Mouse (Mus musculus): ENCODE data around the gene Olfr552.
A peak's percentile ranks its signal among the peaks of the same experiment; 100 is the strongest.
"Not testable (repeated sequence)": the region's sequence is repeated elsewhere in the genome, so short reads cannot be mapped to it uniquely, and the experiment has no call there.

Olfr552 gene

DNA sequence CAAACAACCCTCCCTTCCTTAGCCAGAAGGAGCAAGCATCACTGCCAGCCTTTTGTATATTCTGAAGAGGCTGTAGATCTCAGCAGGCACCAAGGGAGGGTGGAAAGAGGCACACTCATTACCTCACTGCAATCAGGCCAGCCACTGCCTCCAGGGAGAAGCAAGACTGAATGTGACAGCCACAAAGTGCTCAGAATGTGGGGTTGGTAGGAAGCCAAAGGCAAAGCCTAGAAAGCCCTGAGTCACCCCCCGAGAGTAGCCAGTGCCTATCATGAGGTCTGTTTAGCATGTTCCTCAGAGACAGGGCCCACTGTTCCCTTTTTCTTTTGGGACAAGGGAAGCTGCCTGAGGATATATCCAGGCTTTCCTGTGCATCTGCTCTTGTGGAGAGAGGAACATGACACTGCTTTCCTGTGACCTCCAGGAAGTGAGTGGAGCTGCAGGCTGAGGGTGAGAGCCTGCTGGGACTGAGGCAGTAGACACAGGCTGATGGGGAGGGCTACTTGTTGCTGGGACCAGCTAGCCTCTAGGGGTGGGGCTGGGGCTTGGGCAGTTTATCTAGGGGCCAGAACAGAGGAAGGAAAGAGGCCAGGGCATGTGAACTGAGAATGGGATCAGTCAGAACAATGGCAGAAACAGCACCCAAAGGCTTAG is at the start of gene Olfr552:
TSS of gene Olfr552 (plus strand) at position 393 of the 654 bp plus-strand sequence.
- no peak for DNase-seq (ENCODE audit: low read depth, low spot score)

DNA sequence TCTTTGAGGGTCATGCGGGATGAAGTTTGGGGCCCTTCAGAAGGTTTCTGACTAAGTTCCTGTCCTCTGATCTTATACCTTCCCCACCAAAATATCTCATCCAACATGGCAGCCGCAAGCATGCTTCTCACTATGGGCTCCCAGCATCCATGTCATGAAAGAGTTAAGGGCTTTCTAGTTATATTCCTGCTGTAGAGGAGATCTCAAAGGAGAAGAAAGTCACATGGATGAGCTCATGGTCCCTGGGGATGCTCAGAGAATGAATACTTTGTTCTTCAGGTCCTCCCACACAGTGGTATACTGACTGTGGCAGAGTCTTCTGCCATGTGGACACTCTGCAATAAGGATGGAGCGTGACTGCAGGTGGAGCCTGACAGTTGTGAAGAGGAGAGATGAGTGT is 48.0 kb upstream of the Olfr552 start, which contains the start of gene Olfr549:
TSS of gene Olfr549 (plus strand) at position 301 of the 400 bp plus-strand sequence.
- DNase-seq (ENCODE audit: low read depth, low spot score), result no peak

DNA sequence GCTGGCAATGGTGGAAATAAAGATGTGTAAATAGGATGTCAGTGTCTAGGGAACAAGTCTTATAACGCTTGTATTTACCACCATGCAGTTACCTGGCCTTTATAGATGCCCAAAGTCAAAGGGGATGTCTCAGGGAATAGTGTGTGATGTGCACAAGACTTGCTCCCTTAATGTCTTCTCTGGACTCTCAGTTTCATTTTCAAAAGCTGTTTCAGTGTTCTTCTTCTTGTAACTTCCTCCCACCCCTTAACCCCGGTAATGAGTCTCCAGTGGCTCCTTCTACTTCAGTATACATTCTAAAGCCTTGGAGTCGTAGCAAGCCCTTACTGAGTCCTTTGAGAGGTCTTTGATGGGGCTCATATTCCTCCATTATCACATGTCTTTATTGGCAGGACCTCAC is 44.3 kb upstream of the Olfr552 start:
- DNase-seq (ENCODE audit: low read depth, low spot score), result peak; percentile 23

DNA sequence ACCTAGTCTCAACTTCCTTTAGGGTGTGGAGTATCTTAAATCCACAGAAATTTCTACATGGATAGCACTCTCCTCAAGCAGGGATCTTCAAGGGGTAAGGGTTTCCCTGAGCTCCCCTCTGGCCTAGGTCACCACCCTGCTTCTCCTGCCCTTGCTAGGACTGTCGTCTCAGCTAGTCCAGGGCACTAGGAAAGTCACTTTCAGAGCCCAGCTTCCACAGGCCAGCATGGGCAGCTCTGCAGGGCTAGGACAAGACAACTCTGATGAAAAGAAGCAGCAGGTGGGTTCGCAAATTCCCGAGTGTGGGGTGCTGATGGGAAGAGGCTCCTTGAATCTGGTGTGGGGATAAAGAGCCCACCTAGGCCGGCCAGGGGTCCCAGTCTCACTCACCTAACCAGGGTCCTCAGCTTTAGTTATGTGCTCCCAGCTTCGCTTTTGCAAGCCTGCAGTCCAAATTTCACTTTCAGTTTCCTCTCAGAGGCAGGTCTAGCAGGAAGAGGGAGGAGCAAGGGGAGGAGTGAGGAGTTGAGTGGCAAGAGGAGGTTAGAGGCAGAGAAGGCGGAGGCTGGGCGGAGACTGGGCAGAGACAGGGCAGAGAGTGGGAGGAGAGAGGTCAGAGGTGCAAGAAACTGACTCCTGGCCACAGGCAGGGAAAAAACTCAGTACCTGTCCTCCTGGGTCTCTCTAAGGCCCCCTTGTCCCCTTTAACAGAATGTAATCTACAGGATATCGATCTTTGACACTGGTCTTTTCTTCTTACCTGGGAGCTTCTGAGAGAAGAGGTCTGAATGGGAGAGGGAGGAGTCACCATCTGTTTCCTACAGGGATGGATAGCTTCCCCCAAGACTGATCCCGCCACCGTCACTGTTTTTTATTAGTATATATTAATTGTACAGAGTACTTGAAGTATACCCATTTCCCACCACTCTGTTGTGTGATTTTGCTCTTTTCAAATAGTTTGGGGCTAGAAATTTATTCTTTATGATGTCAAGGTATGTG is 32.3 kb upstream of the Olfr552 start, which contains the start of gene Trim21:
TSS of gene Trim21 (minus strand) at position 488 of the 999 bp plus-strand sequence.
- peak; percentile 92 for DNase-seq (ENCODE audit: low read depth, low spot score)

DNA sequence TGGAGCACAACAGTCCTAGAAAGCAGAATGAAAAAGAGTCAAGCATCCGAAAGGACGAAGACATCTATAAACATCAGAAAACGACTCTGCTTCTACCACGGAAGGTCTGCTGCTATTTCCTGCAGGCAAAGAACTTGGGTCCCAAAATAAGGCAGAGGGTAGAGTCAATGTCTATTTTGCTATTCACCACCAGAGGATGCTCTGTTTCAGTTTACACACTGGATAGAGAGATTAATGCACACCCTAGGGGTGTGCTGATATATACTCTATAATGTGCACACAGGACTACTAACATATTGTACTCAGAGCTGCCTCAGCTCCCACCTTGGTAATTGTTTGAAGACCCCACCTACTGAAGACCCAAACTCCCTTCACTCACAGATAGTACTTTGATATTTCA is 31.4 kb upstream of the Olfr552 start:
- no peak for DNase-seq (ENCODE audit: low read depth, low spot score)

DNA sequence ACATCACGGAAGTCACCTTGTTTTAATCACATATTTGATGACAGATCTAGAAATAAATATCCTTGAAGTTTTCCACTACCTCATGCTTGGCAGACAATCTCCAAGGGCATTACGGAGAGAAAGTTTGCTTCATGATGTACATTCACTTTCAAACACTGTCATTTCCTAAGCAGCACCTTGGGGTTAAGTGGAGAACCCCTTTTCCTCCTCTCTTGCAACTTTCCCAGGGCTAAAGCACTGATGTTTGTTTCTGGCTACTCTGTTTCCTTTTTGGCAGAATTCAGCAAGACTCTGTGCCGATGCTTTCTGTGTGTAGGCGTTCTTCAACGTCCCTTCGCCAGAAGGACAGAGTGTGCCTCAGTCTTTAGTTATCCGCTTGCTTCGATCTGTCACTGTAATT is 26.4 kb upstream of the Olfr552 start, which contains the start of gene Olfr550:
TSS of gene Olfr550 (plus strand) at position 301 of the 400 bp plus-strand sequence.
- DNase-seq (ENCODE audit: low read depth, low spot score), result no peak

DNA sequence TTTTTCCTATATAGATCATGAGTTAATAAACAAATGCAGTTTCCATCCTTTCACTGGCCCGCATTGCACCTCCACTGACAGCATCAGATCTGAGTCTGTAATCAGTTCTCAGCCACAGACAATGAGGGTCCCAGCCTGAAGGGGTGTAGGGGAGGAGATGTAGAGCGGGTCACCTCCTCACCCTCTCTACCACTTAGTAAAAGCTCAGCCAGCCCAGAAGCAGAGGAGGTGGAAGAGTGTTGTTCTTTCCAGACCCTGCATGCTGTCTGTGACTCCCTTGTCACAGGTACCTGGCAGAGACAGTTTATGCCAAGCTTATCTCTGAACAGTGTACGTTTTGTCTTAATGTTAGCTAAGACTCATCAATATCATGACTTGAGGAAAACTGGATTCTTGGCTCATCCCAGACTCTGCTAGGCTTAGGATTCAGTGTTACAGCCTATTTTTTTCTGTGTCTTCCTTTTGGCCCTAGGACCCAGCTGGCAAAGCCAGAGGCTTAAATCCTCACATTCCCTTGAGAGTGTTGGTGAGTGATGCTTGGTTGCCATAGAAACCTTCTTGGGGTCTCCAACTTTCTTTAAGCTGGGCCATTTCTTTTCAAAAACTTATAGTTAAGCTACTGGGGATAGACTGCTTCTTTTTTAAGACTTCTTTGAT is 24.3 kb upstream of the Olfr552 start:
- no peak for DNase-seq (ENCODE audit: low read depth, low spot score)

DNA sequence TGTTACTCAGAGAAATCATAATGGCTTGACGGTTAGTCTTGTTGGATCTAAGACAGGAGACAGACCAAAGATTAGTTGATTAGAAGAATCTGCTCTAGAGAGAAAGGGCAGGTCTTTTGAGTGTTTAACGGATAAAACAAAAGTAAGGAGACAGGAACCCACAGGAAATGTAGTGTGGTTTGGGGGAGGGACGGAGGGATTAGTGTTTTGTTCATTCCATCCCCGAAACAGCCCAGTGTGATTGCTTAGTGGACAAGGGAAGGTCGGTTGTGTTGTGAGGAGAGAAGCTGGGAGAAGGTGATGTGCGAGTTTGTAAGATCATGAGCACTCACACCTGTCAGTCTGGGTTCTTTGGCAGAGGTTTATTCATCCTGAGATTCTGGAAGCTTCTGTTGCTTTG is 21.6 kb upstream of the Olfr552 start:
- DNase-seq (ENCODE audit: low read depth, low spot score), result no peak

DNA sequence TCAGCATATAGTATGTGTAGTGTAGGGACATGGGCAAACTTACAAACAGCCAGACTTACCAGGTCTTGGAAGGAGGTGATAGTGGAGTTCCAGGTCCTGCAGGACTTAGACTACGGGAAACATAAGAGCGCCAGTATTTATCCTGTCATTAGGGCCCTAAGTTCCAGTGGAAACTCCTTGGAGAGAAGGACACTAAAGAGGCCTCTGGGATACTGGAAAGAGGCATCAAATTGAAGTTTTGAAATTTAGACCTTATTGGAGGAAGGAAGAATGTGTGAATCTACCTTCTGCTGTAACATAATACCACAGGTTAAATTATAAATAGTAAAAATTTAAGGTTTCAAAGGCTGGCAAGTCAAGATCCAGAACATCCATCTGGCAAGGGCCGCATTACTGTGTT is 5.8 kb upstream of the Olfr552 start, which contains the start of gene Olfr551:
TSS of gene Olfr551 (minus strand) at position 101 of the 400 bp plus-strand sequence.
- no peak for DNase-seq (ENCODE audit: low read depth, low spot score)

DNA sequence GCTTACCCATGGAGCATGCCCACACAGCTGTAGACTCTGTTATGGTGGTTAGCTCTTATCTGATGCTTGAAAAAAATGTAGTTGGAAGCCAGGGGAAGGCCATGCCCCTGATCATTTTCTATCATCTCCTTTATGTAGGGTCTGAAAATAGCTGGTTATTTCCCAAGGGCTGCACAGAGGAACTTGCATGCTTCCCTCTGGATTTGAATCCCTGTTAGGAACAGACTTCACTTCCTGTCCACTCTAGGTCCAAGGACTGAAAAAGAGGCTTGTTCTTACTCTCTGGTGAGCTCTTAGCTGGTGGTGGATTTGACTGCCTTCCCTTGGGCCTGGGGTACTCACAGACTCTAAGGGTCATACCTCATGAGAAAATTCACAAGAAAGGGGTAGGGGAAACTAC is 20.5 kb downstream of the Olfr552 start, which contains the start of gene Olfr553:
TSS of gene Olfr553 (minus strand) at position 101 of the 400 bp plus-strand sequence.
- DNase-seq (ENCODE audit: low read depth, low spot score), result no peak

DNA sequence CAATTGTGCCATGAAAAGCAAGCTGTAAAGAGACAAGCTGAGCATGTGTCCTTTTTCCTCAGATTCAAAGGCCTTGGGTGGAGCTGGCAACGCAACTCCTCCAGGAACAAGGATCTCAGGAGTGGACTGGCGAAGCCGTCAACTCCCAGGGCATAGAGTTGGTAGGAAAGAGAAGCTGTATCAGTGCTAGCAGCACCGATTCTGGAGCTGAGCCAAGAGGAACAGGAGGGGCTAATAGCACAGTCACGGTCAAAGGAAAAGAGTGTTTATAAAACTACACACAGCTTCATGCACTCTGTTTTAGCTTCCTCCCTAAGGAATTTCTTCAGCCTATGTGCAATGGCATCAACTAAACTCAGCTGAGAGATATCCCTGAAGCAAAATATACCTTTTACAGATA is 22.0 kb downstream of the Olfr552 start:
- no peak for DNase-seq (ENCODE audit: low read depth, low spot score)

DNA sequence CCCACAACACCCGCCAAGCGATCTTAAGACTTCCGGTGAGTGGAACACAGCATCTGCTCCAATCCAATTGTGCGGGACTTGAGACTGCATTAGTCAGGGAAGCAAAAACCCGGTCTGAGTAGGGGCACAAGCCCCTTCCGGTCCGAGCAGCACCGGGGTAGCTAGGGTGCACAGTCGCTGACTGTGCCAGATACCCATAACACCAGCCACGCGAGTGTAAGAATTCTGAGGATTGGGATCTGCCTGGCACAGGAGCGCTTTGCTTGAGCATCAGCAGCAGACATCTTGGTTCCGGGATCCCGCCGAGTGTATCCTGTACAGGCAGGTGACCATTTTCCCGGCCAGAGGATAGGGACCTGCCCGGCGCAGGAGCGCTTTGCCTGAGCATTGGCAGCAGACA is 22.8 kb downstream of the Olfr552 start:
- not testable (repeated sequence) for DNase-seq (ENCODE audit: low read depth, low spot score)

DNA sequence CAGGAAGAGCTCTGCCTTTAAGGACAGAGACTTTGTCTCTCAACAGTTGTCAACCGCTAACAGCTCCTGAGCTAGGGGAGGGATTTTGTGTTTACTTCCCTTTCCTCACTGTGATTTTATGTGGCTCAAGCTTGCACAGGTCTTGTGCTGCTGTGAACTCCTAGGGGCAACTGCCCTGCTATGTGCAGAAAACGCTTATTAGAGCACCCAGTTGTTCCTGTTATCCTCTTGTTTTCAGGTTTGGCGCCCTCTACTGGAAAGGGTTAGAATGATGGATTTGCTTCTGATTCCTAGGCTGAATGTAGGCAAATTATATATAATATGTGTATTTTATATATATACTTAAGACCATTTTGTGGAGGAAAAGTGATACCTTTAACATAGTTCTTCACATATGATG is 39.1 kb downstream of the Olfr552 start:
- peak; percentile 82 for DNase-seq (ENCODE audit: low read depth, low spot score)

DNA sequence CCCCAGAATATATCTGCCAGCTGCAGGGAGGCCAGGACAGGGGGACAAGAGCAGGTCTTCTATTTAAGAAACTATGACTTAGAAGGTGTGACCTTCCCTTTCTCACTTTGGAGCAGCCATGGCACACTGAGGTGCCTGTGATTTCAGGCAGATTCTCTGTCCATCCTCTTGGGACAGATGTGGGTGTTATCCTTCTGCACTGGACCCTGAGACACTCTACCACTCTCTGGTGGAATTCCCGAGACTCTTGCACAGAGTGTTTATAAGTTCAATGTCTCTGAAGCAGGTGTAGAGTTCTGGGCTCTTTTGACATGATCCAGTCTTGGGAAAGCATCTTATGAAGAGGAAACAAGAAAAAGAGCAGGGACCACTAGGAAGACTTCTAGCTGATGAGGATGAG is 40.6 kb downstream of the Olfr552 start, which contains the start of gene Olfr554:
TSS of gene Olfr554 (plus strand) at position 301 of the 400 bp plus-strand sequence.
- DNase-seq (ENCODE audit: low read depth, low spot score), result no peak

DNA sequence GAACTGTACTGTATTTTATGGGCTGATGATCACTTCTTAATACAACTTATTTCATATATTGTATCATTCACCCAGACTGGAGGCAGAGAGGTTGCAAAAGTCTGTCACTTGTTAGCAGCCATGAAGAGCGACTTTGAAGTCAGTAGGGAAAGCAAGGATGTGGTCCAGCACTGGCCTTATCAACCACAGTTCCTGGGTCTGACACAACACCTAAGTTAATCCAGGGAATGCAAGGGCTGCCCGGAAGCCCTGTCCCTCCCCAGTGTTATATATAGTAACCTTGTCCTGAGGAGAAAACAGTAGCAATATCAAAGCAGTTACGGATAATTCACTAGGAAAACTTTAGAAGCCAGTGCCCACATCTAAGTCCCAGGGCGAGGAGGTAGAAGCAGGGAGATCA is 47.4 kb downstream of the Olfr552 start:
- DNase-seq (ENCODE audit: low read depth, low spot score), result not testable (repeated sequence)
